Mouse (Mus musculus) urinary bladder, postnatal 0 days (tissue): ENCODE measurements around the gene Vmn2r90. TPM values are rescaled to one million over a fixed set of nuclear protein-coding genes. Genes with fewer than 3 reads are reported as not detected.

Experiments used
- polyA plus RNA-seq: library from polyadenylated mRNA; unstranded; fragments of >200 nt; fragmentation: Nextera tagmentation; extraction: Ambion mirVana; gene quantifications from 2 replicates; pipeline ENCODE4 v1.2.1, GENCODE M21; 2015

Gene Vmn2r90
- not detected in 2 replicates for polyA plus RNA-seq

GRCm38 (mm10) chr17:17703447-17703846 is at the start of gene Vmn2r90:
TSS of gene Vmn2r90 (plus strand) at chr17:17703747.

Other genes starting within 250 kb of the Vmn2r90 start
- 6.3 and 7.0 TPM in 2 replicates for gene Lnpep, start 78.7 kb upstream of the Vmn2r90 start, polyA plus RNA-seq
- gene Spaca6, start 123.4 kb downstream of the Vmn2r90 start, polyA plus RNA-seq: 17.1 and 18.1 TPM in 2 replicates
- gene Has1, start 151.5 kb downstream of the Vmn2r90 start, polyA plus RNA-seq: 8.1 and 12.4 TPM in 2 replicates
- 0.75 and 5.9 TPM in 2 replicates for gene Fpr1, start 180.2 kb downstream of the Vmn2r90 start, polyA plus RNA-seq
- 0.58 and 2.4 TPM in 2 replicates for gene Fpr2, start 184.1 kb downstream of the Vmn2r90 start, polyA plus RNA-seq
- gene Fpr3, start 184.1 kb downstream of the Vmn2r90 start, polyA plus RNA-seq: not detected in 2 replicates